Mouse (Mus musculus) testis, postnatal 10 days (tissue): Measurements from ENCODE around the gene Olfr1225.
"Not testable (repeated sequence)": the region's sequence is repeated elsewhere in the genome, so short reads cannot be mapped to it uniquely, and the experiment has no call there.

Experiments
- DNase-seq: peaks from one replicate; pipeline ENCODE4 v3.0.0; 2021; ENCODE audit warnings: low spot score

Gene Olfr1225

DNA sequence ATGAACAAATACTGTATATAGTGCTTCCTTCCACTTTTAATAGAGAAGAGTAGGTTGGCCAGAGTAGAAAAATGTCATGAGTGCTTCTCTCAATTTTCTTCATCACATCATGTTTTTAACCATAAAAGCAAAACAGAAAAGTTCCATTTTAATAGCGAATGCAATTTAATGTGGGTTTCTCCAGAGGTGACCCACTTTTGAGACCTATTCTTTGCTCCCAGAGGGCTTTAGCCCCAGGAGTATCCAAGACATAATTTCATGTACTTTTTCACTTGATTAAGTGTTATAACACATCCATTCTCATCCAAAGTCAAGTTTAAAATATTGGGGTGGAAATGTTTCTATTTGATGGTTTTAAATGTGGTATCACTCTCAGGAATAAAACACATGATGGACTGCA, at the start of gene Olfr1225:
Olfr1225 (minus strand) TSS at position 101 of the 400 bp plus-strand sequence.
- no peak for DNase-seq

DNA sequence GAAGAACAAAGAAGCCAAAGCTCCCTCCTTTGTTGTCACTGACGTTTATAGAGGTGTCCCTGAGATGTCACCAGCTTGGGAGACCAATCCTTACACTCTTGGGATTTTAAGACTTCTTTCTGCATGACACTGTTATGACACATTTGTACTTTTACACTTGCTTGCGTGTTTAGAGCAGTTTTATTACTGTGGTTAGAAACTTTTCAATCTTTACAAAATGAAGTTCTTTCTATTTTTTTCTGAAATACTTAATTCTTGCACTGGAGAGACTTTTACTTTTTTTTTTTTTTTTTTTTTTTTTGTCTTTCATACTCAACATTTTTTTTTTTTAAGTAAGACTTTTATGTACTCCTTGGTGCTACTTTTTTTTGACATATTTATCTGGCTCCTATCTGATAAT, 25.5 kb upstream of the Olfr1225 start, which contains the start of gene Olfr1226:
Olfr1226 (minus strand) TSS at position 101 of the 400 bp plus-strand sequence.
- no peak for DNase-seq

GRCm38 (mm10) chr2:89196325-89196982, 22.0 kb upstream of the Olfr1225 start:
- no peak for DNase-seq

DNA sequence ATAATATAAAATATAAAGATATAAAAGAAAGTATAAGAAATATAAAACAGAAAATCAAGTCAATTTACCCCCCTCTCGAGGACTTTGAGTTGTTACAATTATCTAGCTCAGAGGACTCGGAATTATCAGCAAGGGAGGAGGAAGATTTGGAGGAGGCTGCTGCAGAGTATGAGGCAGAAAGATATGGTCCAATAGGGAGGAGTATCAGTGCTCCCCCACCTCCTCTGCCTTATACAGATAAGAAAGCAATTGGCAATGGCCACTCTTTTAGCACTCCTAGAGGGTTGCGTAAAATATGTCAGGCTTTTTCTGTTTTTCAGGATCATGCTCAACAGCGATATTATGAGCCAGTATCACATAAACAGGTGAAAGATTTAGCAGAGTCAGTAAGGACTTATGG, 9.8 kb downstream of the Olfr1225 start:
- DNase-seq = not testable (repeated sequence)

GRCm38 (mm10) chr2:89163991-89164390, 10.5 kb downstream of the Olfr1225 start, which contains the start of gene Olfr1224-ps1:
TSS of gene Olfr1224-ps1 (minus strand) at chr2:89164091.
- not testable (repeated sequence) for DNase-seq

GRCm38 (mm10) chr2:89151460-89151859, 23.0 kb downstream of the Olfr1225 start, which contains the start of gene Olfr1223:
TSS of gene Olfr1223 (minus strand) at chr2:89151560.
- DNase-seq = no peak

DNA sequence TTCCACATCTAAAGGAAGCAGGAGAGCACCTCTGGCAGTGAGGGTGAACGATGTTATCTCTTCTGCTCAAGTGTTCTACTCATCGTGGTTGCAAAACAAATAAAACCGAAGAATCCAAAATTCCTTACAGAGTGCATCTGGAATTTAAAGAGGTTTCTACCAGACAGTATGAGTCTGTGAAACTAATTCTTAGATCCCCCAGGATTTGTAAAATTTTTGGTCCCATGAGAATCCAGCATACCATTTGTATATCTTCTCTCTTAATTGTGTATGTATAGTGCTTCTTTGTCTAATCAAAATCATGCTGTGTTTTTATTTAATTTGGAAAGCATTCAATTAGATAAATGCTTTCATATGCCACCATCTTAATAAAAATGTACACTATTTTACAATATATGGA, 41.5 kb downstream of the Olfr1225 start, which contains the start of gene Olfr1222:
Olfr1222 (minus strand) TSS at position 101 of the 400 bp plus-strand sequence.
- no peak for DNase-seq
